Mouse (Mus musculus): ENCODE results near the gene Rptor. TPM values are rescaled to one million over a fixed set of nuclear protein-coding genes. Genes with fewer than 3 reads are reported as not detected.
A peak's percentile ranks its signal among the peaks of the same experiment; 100 is the strongest.

Gene Rptor
- polyA plus RNA-seq, 1 experiment from 2014 or later: 11.6 TPM

GRCm38 (mm10) chr11:119933142-119933541 is 330.4 kb downstream of the Rptor start:
- 21% methylated on average over 4 of the region's 4 CpGs for WGBS
- DNase-seq (ENCODE audit: low spot score): peak; percentile 62
- no peaks in the 10 kb centered on the region for H3K36me3 ChIP-seq (ENCODE audit: control insufficient read depth, insufficient read depth, low read length)
- no peak overlapping the region for H3K4me2 ChIP-seq (ENCODE audit: low read depth, low read length)
- H3K4me3 ChIP-seq (ENCODE audit: low read depth, low read length): no peak overlapping the region
- no peak overlapping the region for H3K9ac ChIP-seq (ENCODE audit: low read depth, low read length)
- H3K9me3 ChIP-seq (ENCODE audit: control insufficient read depth, low read length): 0 out of 2 replicates have a peak, but pooled peaks cover 5% of the 10 kb centered on the region
- H3K27me3 ChIP-seq (replicated peaks; ENCODE audit: control insufficient read depth, insufficient read depth, low read length): no peaks in the 10 kb centered on the region
- H3K27ac ChIP-seq (replicated peaks; ENCODE audit: low read depth, low read length): peak overlapping the region; percentile 40; the same call in 1 of the 2 replicates
- no peak; the same call in 1 of the 2 replicates for ATAC-seq (ENCODE audit: low read depth)
- peaks cover 31% of the 10 kb centered on the region for H3K4me1 ChIP-seq (ENCODE audit: control insufficient read depth, insufficient read depth, low read length)

GRCm38 (mm10) chr11:119933819-119934583 is 331.3 kb downstream of the Rptor start:
- 0 out of 2 replicates have a peak, but pooled peaks cover 5% of the 10 kb centered on the region for H3K9me3 ChIP-seq (ENCODE audit: control insufficient read depth, low read length)
- no peak overlapping the region for H3K4me2 ChIP-seq (ENCODE audit: low read depth, low read length)
- WGBS: 78% methylated on average over 8 of the region's 8 CpGs
- no peaks in the 10 kb centered on the region for H3K27me3 ChIP-seq (replicated peaks; ENCODE audit: control insufficient read depth, insufficient read depth, low read length)
- H3K36me3 ChIP-seq (ENCODE audit: control insufficient read depth, insufficient read depth, low read length): no peaks in the 10 kb centered on the region
- no peak overlapping the region for H3K9ac ChIP-seq (ENCODE audit: low read depth, low read length)
- no peak for ATAC-seq (ENCODE audit: low read depth)
- H3K27ac ChIP-seq (replicated peaks; ENCODE audit: low read depth, low read length): no peak overlapping the region
- no peak overlapping the region for H3K4me3 ChIP-seq (ENCODE audit: low read depth, low read length)
- H3K4me1 ChIP-seq (ENCODE audit: control insufficient read depth, insufficient read depth, low read length): peaks cover 37% of the 10 kb centered on the region
- no peak for DNase-seq (ENCODE audit: low spot score)

- no peak for ATAC-seq (ENCODE audit: low read depth)
- H3K36me3 ChIP-seq (ENCODE audit: control insufficient read depth, insufficient read depth, low read length): no peaks in the 10 kb centered on the region
- no peak overlapping the region for H3K4me3 ChIP-seq (ENCODE audit: low read depth, low read length)
- 74% methylated on average over 8 of the region's 8 CpGs for WGBS
- H3K9me3 ChIP-seq (ENCODE audit: control insufficient read depth, low read length): 0 out of 2 replicates have a peak, but pooled peaks cover 5% of the 10 kb centered on the region
- no peaks in the 10 kb centered on the region for H3K27me3 ChIP-seq (replicated peaks; ENCODE audit: control insufficient read depth, insufficient read depth, low read length)
- peaks cover 37% of the 10 kb centered on the region for H3K4me1 ChIP-seq (ENCODE audit: control insufficient read depth, insufficient read depth, low read length)
- no peak overlapping the region for H3K4me2 ChIP-seq (ENCODE audit: low read depth, low read length)
- DNase-seq (ENCODE audit: low spot score): no peak
- no peak overlapping the region for H3K27ac ChIP-seq (replicated peaks; ENCODE audit: low read depth, low read length)
- H3K9ac ChIP-seq (ENCODE audit: low read depth, low read length): no peak overlapping the region
These were observed 332.1 kb downstream of the Rptor start for GRCm38 (mm10) chr11:119934773-119935172.

- no peak overlapping the region for H3K27ac ChIP-seq (replicated peaks; ENCODE audit: low read depth, low read length)
- no peaks in the 10 kb centered on the region for H3K27me3 ChIP-seq (replicated peaks; ENCODE audit: control insufficient read depth, insufficient read depth, low read length)
- DNase-seq (ENCODE audit: low spot score): peak; percentile 80
- 0 out of 2 replicates have a peak, but pooled peaks cover 5% of the 10 kb centered on the region for H3K9me3 ChIP-seq (ENCODE audit: control insufficient read depth, low read length)
- peaks cover 40% of the 10 kb centered on the region for H3K4me1 ChIP-seq (ENCODE audit: control insufficient read depth, insufficient read depth, low read length)
- H3K36me3 ChIP-seq (ENCODE audit: control insufficient read depth, insufficient read depth, low read length): no peaks in the 10 kb centered on the region
- no peak overlapping the region for H3K4me3 ChIP-seq (ENCODE audit: low read depth, low read length)
- H3K4me2 ChIP-seq (ENCODE audit: low read depth, low read length): no peak overlapping the region
- no peak for ATAC-seq (ENCODE audit: low read depth)
- 24% methylated on average over 6 of the region's 6 CpGs for WGBS
- H3K9ac ChIP-seq (ENCODE audit: low read depth, low read length): no peak overlapping the region
These were observed 332.8 kb downstream of the Rptor start for GRCm38 (mm10) chr11:119935457-119935856.

- Histone ChIP-seq H3K4me3 (ENCODE audit: low read depth, low read length) (no peak overlapping the region), H3K4me1 (ENCODE audit: control insufficient read depth, insufficient read depth, low read length) (peaks cover 45% of the 10 kb centered on the region), H3K36me3 (ENCODE audit: control insufficient read depth, insufficient read depth, low read length) (no peaks in the 10 kb centered on the region), H3K27me3 (replicated peaks; ENCODE audit: control insufficient read depth, insufficient read depth, low read length) (no peaks in the 10 kb centered on the region), H3K27ac (replicated peaks; ENCODE audit: low read depth, low read length) (peak overlapping the region; percentile 71), H3K9ac (ENCODE audit: low read depth, low read length) (no peak overlapping the region), H3K4me2 (ENCODE audit: low read depth, low read length) (peak overlapping the region; percentile 25; the same call in 1 of the 2 replicates), H3K9me3 (ENCODE audit: control insufficient read depth, low read length) (no peaks in the 10 kb centered on the region)
- ATAC-seq (ENCODE audit: low read depth) (no peak), DNase-seq (ENCODE audit: low spot score) (no peak)
- 44% methylated on average over 2 of the region's 2 CpGs for WGBS
These were observed 333.8 kb downstream of the Rptor start for GRCm38 (mm10) chr11:119936456-119936855.

GRCm38 (mm10) chr11:119937216-119937615 is 334.5 kb downstream of the Rptor start:
- Histone ChIP-seq H3K4me1 (ENCODE audit: control insufficient read depth, insufficient read depth, low read length) (peaks cover 49% of the 10 kb centered on the region), H3K27me3 (replicated peaks; ENCODE audit: control insufficient read depth, insufficient read depth, low read length) (no peaks in the 10 kb centered on the region), H3K9me3 (ENCODE audit: control insufficient read depth, low read length) (no peaks in the 10 kb centered on the region), H3K36me3 (ENCODE audit: control insufficient read depth, insufficient read depth, low read length) (no peaks in the 10 kb centered on the region), H3K4me3 (ENCODE audit: low read depth, low read length) (no peak overlapping the region), H3K27ac (replicated peaks; ENCODE audit: low read depth, low read length) (peak overlapping the region; percentile 71), H3K9ac (ENCODE audit: low read depth, low read length) (0 out of 2 replicates have a peak overlapping the region, but pooled peaks have one; percentile 7), H3K4me2 (ENCODE audit: low read depth, low read length) (peak overlapping the region; percentile 25)
- WGBS: 29% methylated on average over 12 of the region's 12 CpGs
- DNase-seq (ENCODE audit: low spot score): peak; percentile 83
- peak; percentile 71 for ATAC-seq (ENCODE audit: low read depth)

GRCm38 (mm10) chr11:119937772-119938502 is 335.2 kb downstream of the Rptor start:
- H3K36me3 ChIP-seq (ENCODE audit: control insufficient read depth, insufficient read depth, low read length): no peaks in the 10 kb centered on the region
- H3K9ac ChIP-seq (ENCODE audit: low read depth, low read length): 0 out of 2 replicates have a peak overlapping the region, but pooled peaks have one; percentile 7
- H3K27me3 ChIP-seq (replicated peaks; ENCODE audit: control insufficient read depth, insufficient read depth, low read length): no peaks in the 10 kb centered on the region
- WGBS: 52% methylated on average over 19 of the region's 19 CpGs
- H3K4me1 ChIP-seq (ENCODE audit: control insufficient read depth, insufficient read depth, low read length): peaks cover 46% of the 10 kb centered on the region
- H3K4me3 ChIP-seq (ENCODE audit: low read depth, low read length): no peak overlapping the region
- ATAC-seq (ENCODE audit: low read depth) (no peak), DNase-seq (ENCODE audit: low spot score) (no peak)
- no peaks in the 10 kb centered on the region for H3K9me3 ChIP-seq (ENCODE audit: control insufficient read depth, low read length)
- H3K27ac ChIP-seq (replicated peaks; ENCODE audit: low read depth, low read length): peak overlapping the region; percentile 63
- H3K4me2 ChIP-seq (ENCODE audit: low read depth, low read length): peak overlapping the region; percentile 25

- Histone ChIP-seq H3K4me2 (ENCODE audit: low read depth, low read length) (no peak overlapping the region), H3K4me3 (ENCODE audit: low read depth, low read length) (no peak overlapping the region), H3K27ac (replicated peaks; ENCODE audit: low read depth, low read length) (no peak overlapping the region), H3K9ac (ENCODE audit: low read depth, low read length) (0 out of 2 replicates have a peak overlapping the region, but pooled peaks have one; percentile 15), H3K4me1 (ENCODE audit: control insufficient read depth, insufficient read depth, low read length) (peaks cover 46% of the 10 kb centered on the region), H3K36me3 (ENCODE audit: control insufficient read depth, insufficient read depth, low read length) (no peaks in the 10 kb centered on the region), H3K9me3 (ENCODE audit: control insufficient read depth, low read length) (no peaks in the 10 kb centered on the region), H3K27me3 (replicated peaks; ENCODE audit: control insufficient read depth, insufficient read depth, low read length) (no peaks in the 10 kb centered on the region)
- 52% methylated on average over 8 of the region's 8 CpGs for WGBS
- ATAC-seq (ENCODE audit: low read depth): no peak
- no peak for DNase-seq (ENCODE audit: low spot score)
These were observed 336.5 kb downstream of the Rptor start for GRCm38 (mm10) chr11:119939073-119939710.
